Mouse (Mus musculus) thymus, postnatal 4 days (tissue): Measurements from ENCODE around the gene Catsperg1.

ENCODE experiments used
- DNase-seq: peaks from one replicate; pipeline ENCODE4 v3.0.0; 2021

Gene Catsperg1

DNA sequence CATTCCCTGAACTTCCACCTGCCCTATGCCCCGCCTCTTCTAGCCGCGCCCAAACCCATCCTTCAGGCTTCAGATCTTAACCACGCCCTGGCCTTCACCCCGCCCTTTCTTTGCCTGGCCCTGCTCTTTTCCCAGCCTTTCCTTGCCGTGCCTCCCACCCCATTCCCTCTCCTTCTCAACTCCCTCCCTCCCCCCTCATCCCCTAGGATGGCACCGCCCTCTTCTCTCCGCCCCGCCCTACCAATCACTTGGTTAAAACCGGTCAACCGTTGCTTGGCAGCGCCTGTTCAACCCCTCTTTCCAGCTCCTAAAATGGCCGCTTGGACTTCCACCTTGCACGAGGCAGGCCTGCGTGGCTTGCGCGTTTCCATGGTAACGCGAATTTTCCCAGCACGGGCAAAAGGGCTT is at the start of gene Catsperg1:
Gene Catsperg1 (minus strand): TSS at position 361 of the 408 bp plus-strand sequence.
- no peak for DNase-seq

DNA sequence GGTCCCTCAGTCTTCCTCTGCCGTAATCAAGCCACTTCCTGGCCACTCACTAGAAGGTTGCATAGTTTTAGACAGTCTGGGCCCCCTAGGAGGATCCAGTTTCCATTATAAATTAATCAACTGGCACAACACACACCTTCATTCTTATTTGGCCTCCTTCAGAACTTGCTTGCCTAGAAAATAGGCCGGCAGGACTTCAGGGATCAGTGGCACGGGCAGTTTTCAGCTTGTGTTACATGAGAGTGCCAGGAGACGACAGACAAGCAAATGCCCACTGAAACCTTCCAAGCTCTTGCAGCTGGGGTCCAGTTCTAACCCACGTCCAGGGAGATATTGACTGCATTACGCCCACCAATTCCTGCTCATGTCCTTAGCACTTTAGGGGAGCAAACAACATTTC is 48.3 kb upstream of the Catsperg1 start:
- no peak for DNase-seq

DNA sequence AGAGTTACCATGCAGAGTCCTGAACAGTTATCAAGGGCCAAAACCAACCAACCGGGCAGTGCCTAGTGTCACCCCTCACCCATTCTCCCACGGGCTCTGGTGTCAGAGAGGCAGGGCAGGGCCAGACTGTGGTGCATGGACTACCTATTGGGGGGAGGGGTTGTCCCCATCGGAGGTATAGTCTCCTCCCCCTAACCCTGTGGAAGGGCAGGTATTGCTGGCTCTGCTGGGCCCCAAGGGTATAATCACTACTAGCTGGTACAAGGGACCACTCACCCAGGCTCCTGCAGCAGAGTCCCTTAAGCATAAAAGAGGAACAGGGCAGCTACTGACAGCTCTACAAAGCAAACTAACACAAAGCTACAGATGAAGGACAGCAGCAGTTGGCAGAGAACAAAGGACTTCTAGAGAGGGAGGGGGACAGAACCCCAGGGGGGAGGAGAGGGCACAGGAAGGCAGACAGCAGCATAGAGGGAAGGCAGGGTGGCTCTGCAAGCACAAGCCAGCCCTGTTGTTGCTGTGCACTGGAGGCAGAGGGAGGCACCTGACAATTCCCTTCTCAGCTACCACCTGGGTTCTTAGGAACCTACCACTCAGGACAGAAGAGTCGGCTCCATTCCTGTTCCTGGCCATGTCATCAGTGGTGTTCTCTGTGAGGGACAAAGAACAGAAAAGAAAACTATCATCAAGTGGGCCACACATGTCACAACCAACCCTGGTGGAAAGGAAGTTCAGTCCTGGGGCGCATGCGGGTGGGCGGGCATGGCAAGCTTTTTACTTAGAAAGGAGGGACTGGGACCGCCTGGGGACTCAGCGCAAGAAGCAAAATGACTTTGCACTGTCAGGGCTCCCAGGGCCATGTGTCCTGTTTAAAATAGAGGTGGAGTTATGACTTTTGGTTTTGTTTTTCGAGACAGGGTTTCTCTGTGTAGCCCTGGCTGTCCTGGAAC is 46.2 kb upstream of the Catsperg1 start:
- DNase-seq = peak; percentile 58

- DNase-seq = no peak
Observed at GRCm38 (mm10) chr7:29257368-29257767, 43.5 kb upstream of the Catsperg1 start.

- no peak for DNase-seq
Observed at GRCm38 (mm10) chr7:29255875-29256274, 42.0 kb upstream of the Catsperg1 start.

DNA sequence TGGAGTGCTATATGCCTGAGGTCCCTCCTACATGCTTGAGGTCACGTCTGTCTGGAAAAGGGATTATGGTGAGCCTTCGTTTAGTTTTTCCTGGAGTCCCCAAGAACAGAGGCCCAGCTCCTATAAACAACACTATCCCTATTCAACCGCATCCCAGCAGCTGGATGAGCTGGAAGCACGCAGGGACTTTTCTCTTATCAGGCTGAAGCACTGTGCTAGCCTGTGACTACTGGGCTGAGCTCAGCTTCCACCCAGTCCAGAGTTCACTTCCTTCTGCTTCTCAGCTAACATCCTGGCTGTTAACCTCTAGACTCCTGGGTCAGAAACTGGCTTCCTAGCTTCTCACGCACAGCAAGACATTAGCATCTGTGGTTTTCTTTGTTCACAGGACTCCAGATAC is 40.0 kb upstream of the Catsperg1 start:
- DNase-seq = no peak

GRCm38 (mm10) chr7:29251166-29251565 is 37.3 kb upstream of the Catsperg1 start:
- DNase-seq = peak; percentile 74

- DNase-seq = peak; percentile 62
Observed at GRCm38 (mm10) chr7:29248261-29248841, 34.5 kb upstream of the Catsperg1 start, which contains the start of gene 2200002D01Rik. Gene 2200002D01Rik, minus strand, starts transcription at chr7:29248466.

- DNase-seq = peak; percentile 56
Observed at GRCm38 (mm10) chr7:29247706-29248105, 33.9 kb upstream of the Catsperg1 start.

- DNase-seq = peak; percentile 96
Observed at GRCm38 (mm10) chr7:29247314-29247700, 33.5 kb upstream of the Catsperg1 start.

DNA sequence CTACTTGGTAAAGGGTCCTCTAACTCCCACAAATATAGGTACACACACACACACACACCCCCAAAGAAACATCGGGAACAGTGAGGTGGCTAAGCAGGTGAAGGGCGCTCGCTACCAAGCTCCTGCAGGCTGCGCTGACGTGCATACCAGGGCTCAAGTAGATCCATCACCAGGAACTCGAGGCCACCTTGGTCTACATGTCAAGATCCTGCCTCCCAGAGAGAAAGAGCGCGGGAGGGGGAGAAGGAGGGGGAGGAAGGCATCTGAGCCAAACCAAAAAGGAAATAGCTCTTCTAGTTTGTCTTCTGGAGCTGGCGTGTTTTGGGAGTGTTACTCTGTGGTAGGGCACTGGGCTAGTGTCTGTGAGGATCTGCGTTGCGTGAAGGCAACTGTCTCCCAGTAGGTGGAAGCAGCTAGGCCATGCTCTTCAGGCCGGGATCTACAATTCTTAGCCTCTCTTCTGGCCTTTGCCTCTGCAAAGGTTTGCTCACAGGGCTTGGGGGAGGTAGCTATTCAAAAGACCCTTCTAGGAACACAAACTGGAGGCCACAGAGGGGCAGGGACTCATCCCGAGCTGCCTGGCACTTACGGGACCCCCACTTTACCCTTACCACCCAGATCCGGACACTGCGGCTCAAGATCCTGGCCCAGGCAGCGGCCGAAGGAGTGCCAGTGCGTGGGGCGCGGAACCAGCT is 32.9 kb upstream of the Catsperg1 start:
- DNase-seq = no peak

GRCm38 (mm10) chr7:29246015-29246414 is 32.2 kb upstream of the Catsperg1 start:
- no peak for DNase-seq

DNA sequence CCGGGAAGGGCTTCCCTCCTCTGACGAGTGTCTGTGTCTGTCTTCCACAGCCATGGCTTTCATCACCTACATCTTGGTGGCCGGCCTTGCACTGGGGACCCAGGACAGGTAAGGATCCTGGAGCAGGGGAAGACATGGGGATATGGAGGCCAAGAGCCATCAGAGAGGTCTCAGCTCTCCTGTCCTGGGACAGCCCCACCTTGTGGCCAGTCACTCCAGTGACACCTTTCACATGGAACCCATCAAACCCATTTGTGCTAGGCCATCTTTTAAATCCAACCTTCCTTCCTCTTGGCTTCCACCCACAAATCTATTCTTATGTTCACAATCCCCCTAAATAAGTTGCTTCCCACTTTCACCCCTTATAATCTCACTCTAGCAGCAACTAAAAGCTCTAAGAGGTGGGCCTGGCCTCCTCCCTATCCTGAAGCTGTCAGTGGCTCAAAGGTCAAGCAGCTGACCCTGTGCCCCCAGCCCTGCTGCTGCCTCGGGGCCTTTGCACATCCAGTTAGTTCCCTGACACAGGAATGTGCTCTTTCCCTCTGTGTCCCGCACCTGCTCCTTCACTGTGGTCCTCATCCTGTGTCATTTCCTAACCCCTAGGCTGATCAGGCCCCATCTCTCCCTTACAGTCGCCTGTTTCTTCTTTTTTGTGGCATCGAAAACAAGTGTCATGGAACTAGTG is 31.0 kb upstream of the Catsperg1 start:
- DNase-seq = peak; percentile 82

- DNase-seq = peak; percentile 98
Observed at GRCm38 (mm10) chr7:29238019-29238967, 24.5 kb upstream of the Catsperg1 start, which contains the start of gene Yif1b. Gene Yif1b, plus strand, starts transcription at chr7:29238329.

- peak; percentile 32 for DNase-seq
Observed at GRCm38 (mm10) chr7:29237596-29237995, 23.8 kb upstream of the Catsperg1 start.

DNA sequence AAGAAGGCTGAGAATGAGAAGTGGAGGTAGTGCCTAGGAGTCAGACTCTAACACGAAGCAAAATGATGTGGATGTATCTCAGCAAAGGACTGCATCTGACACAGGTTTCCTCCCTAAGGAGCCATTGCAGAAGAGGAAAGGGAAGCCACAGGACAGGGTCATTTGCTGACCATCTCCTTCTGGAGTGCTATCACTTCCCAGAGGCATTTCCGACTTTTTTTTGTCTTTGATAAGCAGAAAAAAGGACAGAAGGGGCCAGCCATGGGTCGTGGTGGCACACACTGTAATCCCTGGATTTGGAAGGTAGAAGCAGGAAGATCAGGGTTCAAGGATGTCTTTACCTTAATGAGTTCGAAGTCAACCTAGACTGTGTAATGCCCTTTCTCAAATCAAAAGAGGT is 22.8 kb upstream of the Catsperg1 start:
- no peak for DNase-seq

- DNase-seq = peak; percentile 52
Observed at GRCm38 (mm10) chr7:29234661-29235060, 20.8 kb upstream of the Catsperg1 start.

- DNase-seq = no peak
Observed at GRCm38 (mm10) chr7:29233745-29234144, 19.9 kb upstream of the Catsperg1 start.

DNA sequence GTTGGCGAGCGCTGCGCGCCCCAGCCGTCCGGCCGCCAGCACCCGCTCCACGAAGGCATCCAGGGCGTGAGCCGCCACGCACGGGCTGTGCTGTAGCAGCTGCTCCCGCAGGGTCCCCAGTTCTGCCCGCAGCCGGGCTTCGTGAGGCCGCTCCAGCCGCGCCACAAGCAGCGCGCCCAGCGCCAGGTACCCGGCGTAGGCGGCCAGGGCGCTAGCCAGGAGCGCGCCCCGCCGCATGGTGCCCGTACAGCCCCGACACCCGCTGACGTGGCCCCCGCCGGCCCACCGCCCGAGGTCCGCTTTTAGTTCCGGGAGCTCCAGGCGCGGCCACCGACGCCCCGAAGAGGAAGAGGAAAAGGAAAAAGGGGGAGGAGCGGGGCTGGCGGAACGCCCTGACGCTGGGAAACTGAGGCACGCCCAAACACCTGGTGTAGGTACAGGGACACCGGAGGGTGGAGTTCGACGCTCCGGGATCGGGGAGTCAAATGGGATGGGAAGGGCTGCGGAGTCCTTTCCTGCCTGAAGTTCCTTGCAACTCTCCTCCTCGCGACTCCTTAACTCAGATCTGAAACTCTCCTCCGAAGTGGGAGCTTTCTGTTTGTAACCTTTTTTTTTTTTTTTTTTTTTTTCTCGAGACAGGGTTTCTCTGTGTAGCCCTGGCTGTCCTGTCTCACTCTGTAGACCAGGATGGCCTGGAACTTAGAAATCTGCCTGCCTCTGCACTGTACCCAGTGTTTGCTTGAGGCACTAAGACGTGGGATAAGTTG is 18.6 kb upstream of the Catsperg1 start, which contains the start of gene Kcnk6:
Gene Kcnk6 (minus strand): TSS at position 269 of the 767 bp plus-strand sequence.
- peak; percentile 49 for DNase-seq

GRCm38 (mm10) chr7:29231517-29231916 is 17.7 kb upstream of the Catsperg1 start:
- DNase-seq = no peak

GRCm38 (mm10) chr7:29230560-29230959 is 16.7 kb upstream of the Catsperg1 start:
- DNase-seq = no peak
